Comparison of ENCODE assay signal across 12 mouse cellular contexts in the genomic region with DNA sequence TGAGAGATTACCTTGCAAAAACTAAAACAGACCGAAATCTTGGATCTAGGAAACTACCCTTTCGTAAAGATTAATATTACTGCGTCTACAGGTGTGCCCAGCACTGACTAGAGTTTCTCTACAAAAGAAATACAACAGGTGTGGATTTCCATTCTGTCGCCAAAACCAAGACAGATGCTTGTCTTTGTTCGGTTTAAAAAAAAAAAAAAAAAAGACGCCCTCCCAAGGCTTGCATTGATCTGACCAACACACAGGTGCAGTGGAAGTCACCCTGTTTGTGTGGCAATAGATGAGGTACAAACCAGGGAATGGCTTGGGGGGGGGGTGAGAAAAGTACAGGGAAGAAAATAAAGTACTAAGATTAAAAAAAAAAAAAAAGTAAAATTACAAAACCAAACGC. TPM values are rescaled to one million over a fixed set of nuclear protein-coding genes. Genes with fewer than 3 reads are reported as not detected.
DNase-seq lines count a peak whose midpoint lies in the region; ATAC-seq and TF ChIP-seq lines count a peak whose summit lies in the region.
"Had no signal": no experiment of that assay in that cellular context is flagged by ENCODE, and none has a peak within 500 bp of the region (broad histone marks: within the 10 kb centered on the region; RNA-seq: fewer than 3 reads in every experiment).

No protein-coding gene starts in this region.

- H3K4me1 ChIP-seq in heart, embryonic 11.5 days (ENCODE audit: control insufficient read depth, insufficient read depth, low read length): peaks cover 18% of the 10 kb centered on the region
- peaks cover 1% of the 10 kb centered on the region; the same call in 1 of the 2 replicates for H3K4me1 ChIP-seq in heart, adult 2 months (ENCODE audit: control insufficient read depth, insufficient read depth, low read length)
- H3K4me1 ChIP-seq in MEL (ENCODE audit: control insufficient read depth in 1 of 2, insufficient read depth in 2 of 2, low read length in 2 of 2): peaks cover 2 to 5% of the 10 kb centered on the region in 2 experiments; a peak in 2 of 4 replicates
- H3K4me1 ChIP-seq in hindbrain, embryonic 11.5 days (replicated peaks; ENCODE audit: control insufficient read depth, insufficient read depth, low read length): peaks cover 15% of the 10 kb centered on the region; the same call in 1 of the 2 replicates
- H3K4me1 ChIP-seq in midbrain, embryonic 12.5 days: peaks cover 46% of the 10 kb centered on the region

- intact Hi-C loops in heart, adult 2 months (cut with DNase I): no loop called here

- H3K4me2 ChIP-seq in heart, embryonic 11.5 days: peak overlapping the region; percentile 95; the same call in 1 of the 2 replicates
- peak overlapping the region; percentile 78 for H3K4me2 ChIP-seq in hindbrain, embryonic 11.5 days (replicated peaks; ENCODE audit: low read depth, low read length)
- peak overlapping the region; percentile 86 for H3K4me2 ChIP-seq in midbrain, embryonic 12.5 days (replicated peaks)

- TF ChIP-seq RAD21 in MEL (IDR thresholded peaks at IDR 0.05; ENCODE audit: low read depth, low read length): no peak

- no peak overlapping the region for H3K27ac ChIP-seq in heart, embryonic 11.5 days (ENCODE audit: low read depth, low read length)
- H3K27ac ChIP-seq in heart, adult 2 months: no peak overlapping the region
- no peak overlapping the region for H3K27ac ChIP-seq in MEL (ENCODE audit: control insufficient read depth, low read depth, low read length)
- no peak overlapping the region for H3K27ac ChIP-seq in hindbrain, embryonic 11.5 days (ENCODE audit: low read depth, low read length)
- H3K27ac ChIP-seq in midbrain, embryonic 12.5 days (replicated peaks): no peak overlapping the region

- DNase-seq in heart, adult 2 months: no peak
- DNase-seq in MEL (ENCODE audit: low read depth, low spot score): no peak
- DNase-seq in hindbrain, embryonic 11.5 days (ENCODE audit: low spot score): no peak
- DNase-seq in urinary bladder, adult 2 months (ENCODE audit: low spot score): no peak
- no peak for DNase-seq in frontal cortex, postnatal 25 days (ENCODE audit: low spot score in 2 of 2)
- DNase-seq in urinary bladder, postnatal 10 days (ENCODE audit: low spot score): no peak
- DNase-seq: adrenal gland, adult 2 months; cerebellum, adult 11 months; heart, postnatal 10 days; thymus, adult 18-20 months had no signal

- H3K27me3 ChIP-seq in heart, embryonic 11.5 days (ENCODE audit: control insufficient read depth, insufficient read depth, low read length): no peaks in the 10 kb centered on the region
- no peaks in the 10 kb centered on the region for H3K27me3 ChIP-seq in heart, adult 2 months (ENCODE audit: control insufficient read depth, insufficient read depth, low read length)
- H3K27me3 ChIP-seq in MEL (ENCODE audit: control insufficient read depth in 1 of 2, insufficient read depth in 2 of 2, low read length in 2 of 2): no peaks in the 10 kb centered on the region
- no peaks in the 10 kb centered on the region for H3K27me3 ChIP-seq in hindbrain, embryonic 11.5 days (ENCODE audit: control insufficient read depth, insufficient read depth, low read length)
- no peaks in the 10 kb centered on the region for H3K27me3 ChIP-seq in midbrain, embryonic 12.5 days

- H3K79me2 ChIP-seq in heart, adult 2 months (replicated peaks; ENCODE audit: control insufficient read depth, insufficient read depth, low read length): no peaks in the 10 kb centered on the region
- H3K79me2 ChIP-seq in MEL (ENCODE audit: control insufficient read depth, insufficient read depth, low read length, poor library complexity): peaks cover 14% of the 10 kb centered on the region

- H3K9me3 ChIP-seq in heart, embryonic 11.5 days (replicated peaks; ENCODE audit: control insufficient read depth, low read length): no peaks in the 10 kb centered on the region
- no peaks in the 10 kb centered on the region for H3K9me3 ChIP-seq in MEL (replicated peaks; ENCODE audit: insufficient read depth, low read length)
- H3K9me3 ChIP-seq in hindbrain, embryonic 11.5 days (ENCODE audit: control insufficient read depth, low read length): no peaks in the 10 kb centered on the region
- H3K9me3 ChIP-seq in midbrain, embryonic 12.5 days: no peaks in the 10 kb centered on the region

- TF ChIP-seq POLR2A in heart, adult 2 months (IDR thresholded peaks at IDR 0.05; ENCODE audit: insufficient read depth, low read depth, low read length): no peak
- TF ChIP-seq POLR2A in MEL (IDR thresholded peaks at IDR 0.05; ENCODE audit: control insufficient read depth in 1 of 2, insufficient read depth in 1 of 2, low read depth in 1 of 2, low read length in 2 of 2, poor library complexity in 1 of 2): no peak

- TF ChIP-seq EP300 in heart, adult 2 months (IDR thresholded peaks at IDR 0.05; ENCODE audit: insufficient read depth, low read depth, low read length): no peak
- no peak for TF ChIP-seq EP300 in MEL (IDR thresholded peaks at IDR 0.05; ENCODE audit: low read depth in 1 of 2, low read length in 2 of 2)

- H3K36me3 ChIP-seq in heart, embryonic 11.5 days (ENCODE audit: control insufficient read depth, insufficient read depth, low read length): peaks cover 20% of the 10 kb centered on the region
- H3K36me3 ChIP-seq in heart, adult 2 months (ENCODE audit: control insufficient read depth, insufficient read depth, low read length): peaks cover 5% of the 10 kb centered on the region
- H3K36me3 ChIP-seq in MEL (ENCODE audit: control insufficient read depth in 1 of 2, insufficient read depth in 2 of 2, low read length in 2 of 2): peaks cover 2 to 10% of the 10 kb centered on the region in 2 experiments; a peak in 3 of 4 replicates
- peaks cover 5% of the 10 kb centered on the region; the same call in 1 of the 2 replicates for H3K36me3 ChIP-seq in hindbrain, embryonic 11.5 days (ENCODE audit: control insufficient read depth, insufficient read depth, low read length)
- peaks cover 35% of the 10 kb centered on the region for H3K36me3 ChIP-seq in midbrain, embryonic 12.5 days

- H3K4me3 ChIP-seq in heart, embryonic 11.5 days (ENCODE audit: low read depth, low read length): no peak overlapping the region
- H3K4me3 ChIP-seq in heart, adult 2 months: no peak overlapping the region
- H3K4me3 ChIP-seq in MEL (ENCODE audit: control insufficient read depth in 1 of 2, insufficient read depth in 1 of 2, low read depth in 2 of 2, low read length in 2 of 2): no peak overlapping the region
- peak overlapping the region; percentile 10; the same call in 1 of the 2 replicates for H3K4me3 ChIP-seq in hindbrain, embryonic 11.5 days (ENCODE audit: low read depth, low read length)
- H3K4me3 ChIP-seq in midbrain, embryonic 12.5 days: peak overlapping the region; percentile 98

- WGBS in heart, embryonic 11.5 days (ENCODE audit: insufficient replicate concordance): 81% methylated on average over 7 of the region's 7 CpGs
- WGBS in heart, adult 2 months: 73% methylated on average over 7 of the region's 7 CpGs
- WGBS in hindbrain, embryonic 11.5 days: 63% methylated on average over 7 of the region's 7 CpGs
- WGBS in midbrain, embryonic 12.5 days: 65% methylated on average over 7 of the region's 7 CpGs

- TF ChIP-seq CTCF in heart, adult 2 months (IDR thresholded peaks at IDR 0.05): no peak
- no peak for TF ChIP-seq CTCF in MEL (IDR thresholded peaks at IDR 0.05 in 2 of 3, conservative IDR thresholded peaks at IDR 0.05 in 1 of 3; ENCODE audit: control insufficient read depth in 1 of 3, insufficient read depth in 1 of 3, low read depth in 2 of 3, low read length in 3 of 3, poor library complexity in 1 of 3, severe bottlenecking in 1 of 3)

- no peak overlapping the region for H3K9ac ChIP-seq in heart, embryonic 11.5 days (ENCODE audit: low read depth, low read length)
- H3K9ac ChIP-seq in heart, adult 2 months (ENCODE audit: low read depth, low read length): no peak overlapping the region
- H3K9ac ChIP-seq in MEL (ENCODE audit: control insufficient read depth, low read depth, low read length, poor library complexity, severe bottlenecking): no peak overlapping the region
- H3K9ac ChIP-seq in hindbrain, embryonic 11.5 days (ENCODE audit: low read depth, low read length): 0 out of 2 replicates have a peak overlapping the region, but pooled peaks have one; percentile 15
- peak overlapping the region; percentile 47; the same call in 1 of the 2 replicates for H3K9ac ChIP-seq in midbrain, embryonic 12.5 days (replicated peaks)

- ATAC-seq in heart, embryonic 11.5 days (replicated peaks; ENCODE audit: insufficient number of reproducible peaks, low FRiP score, low TSS enrichment): no peak
- no peak for ATAC-seq in hindbrain, embryonic 11.5 days (ENCODE audit: low FRiP score)
- no peak for ATAC-seq in midbrain, embryonic 12.5 days (ENCODE audit: low FRiP score, low read depth)

TF ChIP-seq in MEL, 35 proteins besides CTCF, POLR2A, EP300 and RAD21:
- TF ChIP-seq MXI1 (IDR thresholded peaks at IDR 0.05; ENCODE audit: low read depth, low read length) (no peak), ZNF384 (IDR thresholded peaks at IDR 0.05; ENCODE audit: low read depth, low read length) (peak; percentile 14; the same call in 1 of the 2 replicates), MEF2A (IDR thresholded peaks at IDR 0.05; ENCODE audit: extremely low read depth, insufficient replicate concordance, low read depth, low read length, poor library complexity, severe bottlenecking) (no peak), MYB (IDR thresholded peaks at IDR 0.05; ENCODE audit: low read depth, low read length) (no peak), TBP (IDR thresholded peaks at IDR 0.05; ENCODE audit: low read depth, low read length) (no peak), ZKSCAN1 (IDR thresholded peaks at IDR 0.05; ENCODE audit: low read depth, low read length) (no peak), MYC (IDR thresholded peaks at IDR 0.05; ENCODE audit: low read depth, low read length) (no peak)

RNA-seq across cellular contexts. Expression of a gene that starts 4.2 kb away (rescaled TPM):
- polyA plus RNA-seq in heart, embryonic 11.5 days (2014; fragmentation: Nextera tagmentation; extraction: Ambion mirVana): 15.3 and 18.4 TPM in 2 replicates
- 100 to 1,000 TPM; 176 to 208 TPM for total RNA-seq in heart, adult 2 months (2021)
- polyA plus RNA-seq in heart, adult 2 months (2012; rRNA removed): 42.5 and 65.9 TPM in 2 replicates
- total RNA-seq in MEL (2012; rRNA removed): 27.5 and 29.7 TPM in 2 replicates
- 10 to 100 TPM in 1 of 2 experiments, not detected in 1; 16.2 TPM for polyA plus RNA-seq in MEL (2012; ENCODE audit: insufficient read depth in 1 of 2, insufficient read length in 2 of 2, low read depth in 1 of 2, low replicate concordance in 2 of 2, missing spikeins in 1 of 2)
- polyA plus RNA-seq in hindbrain, embryonic 11.5 days (2014; fragmentation: Nextera tagmentation; extraction: Ambion mirVana): 26.7 and 40.1 TPM in 2 replicates
- polyA plus RNA-seq in midbrain, embryonic 12.5 days (2016; fragmentation: Nextera tagmentation; extraction: Ambion mirVana): 41.5 and 47.9 TPM in 2 replicates
- polyA plus RNA-seq in urinary bladder, adult 2 months (2012; rRNA removed): 44.7 and 47.1 TPM in 2 replicates

Comparison
In these comparisons a context has a peak if more than half of its experiments do, and no peak if none do; other contexts are left out.
1. H3K4me3 ChIP-seq: peak in hindbrain, embryonic 11.5 days (single experiment) and midbrain, embryonic 12.5 days (single experiment); none in heart, embryonic 11.5 days (single experiment), heart, adult 2 months (single experiment) and MEL (0 of 2).
2. H3K9ac ChIP-seq: peak in hindbrain, embryonic 11.5 days (single experiment) and midbrain, embryonic 12.5 days (single experiment); none in heart, embryonic 11.5 days (single experiment), heart, adult 2 months (single experiment) and MEL (single experiment).
3. Peak in every context shown above with its lines, with median percentiles within 50 percentile points of each other: H3K4me2 ChIP-seq.